Mouse (Mus musculus) midbrain, postnatal 0 days (tissue): ENCODE measurements at regions not wholly inside any gene's neighbourhood (a gene's known extent, or its start where the extent isn't known, plus 50 kb on each side); places are given as distances from the start of the nearest gene placed in this dataset.
"Not testable (repeated sequence)": the region's sequence is repeated elsewhere in the genome, so short reads cannot be mapped to it uniquely, and the experiment has no call there.

Experiments used
- ATAC-seq: fragments of 200-750 bp; cut with Nextera tagmentation; 2 replicates; pipeline ENCODE4 v1.8.0; 2017; ENCODE audit warnings: moderate number of reproducible peaks, mild to moderate bottlenecking, moderate TSS enrichment, moderate library complexity; ENCODE audit not compliant: low FRiP score
- DNase-seq: peaks from one replicate; pipeline ENCODE4 v3.0.0-alpha.2; 2015; ENCODE audit warnings: low spot score
- H3K27ac ChIP-seq: fragments of 300-500 bp; sonication (generic); 2 replicates; pipeline ENCODE4 v1.5.1; 2014; ENCODE audit warnings: low read depth, mild to moderate bottlenecking, low read length, mixed read lengths
- H3K27me3 ChIP-seq: fragments of 300-500 bp; sonication (generic); 2 replicates; pipeline ENCODE4 v1.6.1; 2014; ENCODE audit warnings: low read length, control low read depth, mixed read lengths; ENCODE audit not compliant: insufficient read depth
- H3K36me3 ChIP-seq: fragments of 300-500 bp; sonication (generic); 2 replicates; pipeline ENCODE4 v1.6.1; 2014; ENCODE audit warnings: low read length, control low read depth, mixed read lengths; ENCODE audit not compliant: insufficient read depth
- H3K4me1 ChIP-seq: fragments of 300-500 bp; sonication (generic); 2 replicates; pipeline ENCODE4 v1.6.1; 2014; ENCODE audit warnings: mild to moderate bottlenecking, control low read depth, antibody characterized with exemption, low read length, mixed read lengths; ENCODE audit not compliant: insufficient read depth
- H3K4me2 ChIP-seq: fragments of 300-500 bp; sonication (generic); 2 replicates; pipeline ENCODE4 v1.6.1; 2014; ENCODE audit warnings: low read depth, mild to moderate bottlenecking, low read length, mixed read lengths; ENCODE audit not compliant: poor library complexity, severe bottlenecking
- H3K4me3 ChIP-seq: fragments of 300-500 bp; sonication (generic); 2 replicates; pipeline ENCODE4 v1.5.1; 2014; ENCODE audit warnings: low read depth, mild to moderate bottlenecking, low read length, moderate library complexity
- H3K9ac ChIP-seq: fragments of 300-500 bp; sonication (generic); replicated peaks from 2 replicates; pipeline ENCODE4 v1.6.1; 2014; ENCODE audit warnings: mild to moderate bottlenecking, low read length, moderate library complexity, mixed read lengths; ENCODE audit not compliant: poor library complexity, severe bottlenecking
- H3K9me3 ChIP-seq: fragments of 300-500 bp; sonication (generic); 2 replicates; pipeline ENCODE4 v1.6.1; 2016; ENCODE audit warnings: low read length, control low read depth
- CTCF ChIP-seq: IDR thresholded peaks from 2 replicates; pipeline ENCODE4 v1.5.1; 2016; ENCODE audit warnings: antibody characterized with exemption, mild to moderate bottlenecking
- WGBS: fragments of 180-500 bp; shearing (Covaris S2); extraction: QIAGEN DNeasy Blood & Tissue Kit; methylation state at CpG from one replicate; pipeline ENCODE4 v1.1.7; 2014; 5-methylcytosine and 5-hydroxymethylcytosine counted together

DNA sequence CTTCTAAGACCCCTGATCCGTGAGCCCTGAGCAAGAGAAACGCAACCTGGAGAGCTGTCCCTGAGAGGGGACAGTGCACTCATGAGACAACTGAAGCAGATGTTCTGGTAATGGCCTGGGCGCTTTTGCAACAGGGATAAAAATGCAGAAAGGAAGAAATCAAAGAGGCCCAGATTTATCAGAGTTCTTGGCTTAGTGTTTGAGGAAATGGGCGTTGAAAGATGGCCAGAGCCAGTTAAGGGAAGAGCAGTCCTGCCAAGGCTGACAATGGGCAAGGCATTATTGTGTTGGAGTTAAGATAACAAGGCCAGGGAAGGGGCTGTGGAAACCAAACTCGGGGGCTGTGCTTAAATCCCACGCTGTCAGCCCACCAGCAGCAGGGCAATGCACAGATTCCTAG, 130.6 kb downstream of the Katnal1 start:
- no peak for ATAC-seq
- no peak for TF ChIP-seq CTCF

DNA sequence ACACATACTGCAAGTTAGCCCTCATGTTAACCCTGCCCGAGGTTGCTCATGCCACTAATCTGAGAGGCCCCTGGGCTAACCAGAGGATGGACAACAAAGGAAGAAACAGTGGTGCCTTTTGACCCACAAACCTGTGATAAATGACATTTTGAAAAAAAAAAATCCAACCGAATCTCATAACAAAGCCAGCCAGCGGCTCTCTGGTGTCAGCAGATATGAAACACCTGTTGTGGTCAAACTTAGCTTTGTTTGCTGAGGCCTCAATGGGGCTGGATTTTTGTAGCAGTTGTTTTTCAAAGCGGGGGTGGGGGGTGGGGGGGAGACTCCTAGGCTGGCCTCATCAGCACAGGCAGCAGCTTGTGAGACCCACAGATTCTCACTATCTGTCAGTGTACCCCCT, 133.0 kb downstream of the Katnal1 start:
- ATAC-seq, result no peak
- Histone ChIP-seq H3K27me3 (no peaks in the 10 kb centered on the region), H3K4me2 (no peak overlapping the region), H3K9ac (no peak overlapping the region), H3K27ac (no peak overlapping the region), H3K36me3 (no peaks in the 10 kb centered on the region), H3K9me3 (no peaks in the 10 kb centered on the region), H3K4me1 (no peaks in the 10 kb centered on the region; the same call in 1 of the 2 replicates), H3K4me3 (no peak overlapping the region)
- 63% methylated on average over 4 of the region's 4 CpGs for WGBS
- no peak for DNase-seq
- TF ChIP-seq CTCF, result no peak

More for the DNA sequence above, 130.6 kb downstream of the Katnal1 start:
- Histone ChIP-seq H3K27ac (no peak overlapping the region), H3K9me3 (no peaks in the 10 kb centered on the region), H3K4me3 (no peak overlapping the region), H3K4me1 (no peaks in the 10 kb centered on the region; the same call in 1 of the 2 replicates), H3K4me2 (no peak overlapping the region), H3K9ac (no peak overlapping the region), H3K27me3 (no peaks in the 10 kb centered on the region), H3K36me3 (no peaks in the 10 kb centered on the region)
- WGBS, result 70% methylated on average over 6 of the region's 6 CpGs
- no peak for DNase-seq

DNA sequence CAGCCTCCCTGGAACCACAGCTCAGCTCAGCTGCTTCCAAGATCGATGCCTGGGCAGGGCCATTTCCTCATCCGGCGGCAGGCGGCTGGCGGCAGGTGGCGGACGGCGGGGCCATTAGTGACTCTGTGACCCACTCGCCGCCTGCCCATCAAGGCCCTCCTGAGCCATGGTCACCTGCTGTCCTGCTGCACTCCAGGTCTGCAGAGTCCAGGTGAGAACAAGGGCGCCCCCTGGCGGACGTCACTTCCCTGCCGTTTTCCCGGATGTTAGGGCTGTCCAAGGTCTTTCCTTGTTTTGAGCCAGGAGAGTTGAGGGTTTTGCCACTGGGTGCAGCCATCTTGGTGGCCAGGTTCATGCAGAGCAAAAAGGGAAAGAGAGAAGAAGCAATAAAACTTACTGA, 134.7 kb downstream of the Katnal1 start:
- WGBS, result 43% methylated on average over 15 of the region's 15 CpGs
- peak; percentile 49 for DNase-seq

DNA sequence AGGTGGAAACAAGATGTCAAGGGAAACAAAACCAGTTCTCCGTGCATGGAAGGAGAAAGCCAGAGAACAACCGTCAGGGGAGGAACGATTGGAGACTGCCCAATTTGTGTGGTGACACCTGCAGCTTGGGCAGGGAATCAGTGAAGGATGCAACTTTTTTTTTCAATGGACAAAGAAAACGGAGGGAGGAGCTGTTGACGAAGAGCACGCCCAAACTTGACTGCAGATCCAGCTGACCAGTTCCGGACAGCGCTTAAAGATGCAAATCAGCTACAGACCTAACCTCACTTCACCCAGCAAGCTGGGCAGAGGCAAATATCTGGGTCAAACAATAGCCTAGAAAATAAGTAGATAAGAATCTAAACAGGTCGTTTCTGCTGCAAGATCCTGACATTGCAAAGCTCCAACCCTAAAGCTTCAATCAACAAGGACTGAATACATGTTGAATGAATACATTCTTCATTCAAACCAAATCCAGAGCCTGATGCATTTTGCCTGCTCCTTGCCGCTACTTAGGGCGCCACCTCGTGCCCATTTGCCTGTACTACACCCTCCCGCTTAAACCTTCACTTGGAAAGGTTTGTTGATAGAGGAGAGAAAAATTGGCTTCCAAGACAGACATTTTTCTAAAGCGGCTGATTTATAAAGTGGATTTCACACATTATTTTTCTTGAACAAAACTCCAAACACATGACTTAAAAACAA, 136.2 kb downstream of the Katnal1 start:
- WGBS, result 6% methylated on average over 14 of the region's 14 CpGs
- H3K4me3 ChIP-seq, result no peak overlapping the region
- H3K4me1 ChIP-seq, result no peaks in the 10 kb centered on the region
- ATAC-seq (no peak), DNase-seq (peak; percentile 85)
- H3K4me2 ChIP-seq, result peak overlapping the region; percentile 23; the same call in 1 of the 2 replicates
- no peaks in the 10 kb centered on the region for H3K36me3 ChIP-seq
- no peaks in the 10 kb centered on the region for H3K9me3 ChIP-seq
- no peaks in the 10 kb centered on the region for H3K27me3 ChIP-seq
- H3K9ac ChIP-seq, result no peak overlapping the region
- H3K27ac ChIP-seq, result no peak overlapping the region
- peak; percentile 99 for TF ChIP-seq CTCF

More for the DNA sequence above, 134.7 kb downstream of the Katnal1 start:
- Histone ChIP-seq H3K4me3 (no peak overlapping the region), H3K4me1 (no peaks in the 10 kb centered on the region), H3K4me2 (no peak overlapping the region), H3K9me3 (no peaks in the 10 kb centered on the region), H3K27ac (no peak overlapping the region), H3K9ac (no peak overlapping the region), H3K36me3 (no peaks in the 10 kb centered on the region), H3K27me3 (no peaks in the 10 kb centered on the region)
- TF ChIP-seq CTCF, result peak; percentile 79
- 0 out of 2 replicates have a peak, but pooled peaks have one; percentile 34 for ATAC-seq

DNA sequence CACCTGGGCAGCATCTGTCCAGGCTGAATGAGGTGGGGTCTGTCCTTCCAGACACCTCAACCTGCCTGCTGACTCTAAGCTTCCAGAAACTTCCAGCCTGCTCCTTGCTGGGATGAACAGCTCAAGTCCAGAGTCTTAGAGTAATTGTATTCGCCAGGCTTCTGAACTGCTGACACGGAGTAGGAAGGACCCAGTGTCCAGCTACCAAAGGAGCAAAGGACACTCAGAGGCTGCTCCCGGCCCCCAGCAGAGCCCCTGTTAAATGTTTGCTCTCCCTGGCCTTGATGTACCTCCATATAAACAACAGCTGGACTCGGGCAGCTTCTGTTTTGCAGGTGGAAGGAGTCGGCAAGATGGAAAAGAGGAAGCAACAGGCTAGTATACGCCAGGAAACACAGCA, 137.5 kb downstream of the Katnal1 start:
- Histone ChIP-seq H3K9me3 (no peaks in the 10 kb centered on the region), H3K27ac (no peak overlapping the region), H3K4me2 (no peak overlapping the region), H3K27me3 (no peaks in the 10 kb centered on the region), H3K4me3 (no peak overlapping the region; the same call in 1 of the 2 replicates), H3K4me1 (no peaks in the 10 kb centered on the region; the same call in 1 of the 2 replicates), H3K36me3 (no peaks in the 10 kb centered on the region), H3K9ac (no peak overlapping the region)
- 73% methylated on average over 6 of the region's 6 CpGs for WGBS
- TF ChIP-seq CTCF, result no peak
- DNase-seq, result no peak
- ATAC-seq, result no peak

DNA sequence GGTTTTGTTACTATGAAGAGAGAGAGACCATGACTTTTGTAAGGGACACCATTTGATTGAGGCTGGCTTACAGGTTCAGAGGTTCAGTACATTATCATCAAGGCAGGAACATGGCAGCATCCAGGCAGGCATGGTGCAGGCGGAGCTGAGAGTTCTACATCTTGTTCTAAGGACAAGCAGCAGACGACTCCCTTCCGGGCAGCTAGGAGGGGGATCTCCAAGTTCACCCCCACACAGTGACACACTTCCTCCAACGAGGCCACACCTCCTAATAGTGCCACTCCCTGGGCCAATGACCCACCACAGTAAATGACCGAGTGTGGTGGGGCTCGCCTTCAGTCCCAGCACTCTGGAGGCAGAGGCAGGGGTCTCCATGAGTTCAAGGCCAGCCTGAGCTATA, 138.8 kb downstream of the Katnal1 start:
- ATAC-seq, H3K4me2 ChIP-seq, DNase-seq, H3K9ac ChIP-seq, H3K9me3 ChIP-seq, H3K4me3 ChIP-seq, H3K4me1 ChIP-seq, H3K36me3 ChIP-seq, H3K27me3 ChIP-seq, H3K27ac ChIP-seq: not testable (repeated sequence)
- WGBS, result 83% methylated on average over 6 of the region's 6 CpGs
